Mouse (Mus musculus) forebrain, embryonic 11.5 days (tissue): ENCODE results near the gene Kdm4d. TPM values are rescaled to one million over a fixed set of nuclear protein-coding genes. Genes with fewer than 3 reads are reported as not detected.

Source experiments
- ATAC-seq: fragments of 200-750 bp; cut with Nextera tagmentation; replicated peaks from 2 replicates; pipeline ENCODE4 v1.8.0; 2017; ENCODE audit warnings: moderate TSS enrichment; ENCODE audit not compliant: low FRiP score
- DNase-seq: peaks from one replicate; pipeline ENCODE4 v3.0.0-alpha.2; 2017; ENCODE audit warnings: low spot score
- H3K27ac ChIP-seq: fragments of 300-500 bp; sonication (generic); 2 replicates; pipeline ENCODE4 v1.5.1; 2014; ENCODE audit warnings: low read depth, low read length
- H3K27me3 ChIP-seq: fragments of 300-500 bp; sonication (generic); 2 replicates; pipeline ENCODE4 v1.6.1; 2014; ENCODE audit warnings: mild to moderate bottlenecking, low read length, mixed read lengths; ENCODE audit not compliant: control insufficient read depth, insufficient read depth
- H3K36me3 ChIP-seq: fragments of 300-500 bp; sonication (generic); 2 replicates; pipeline ENCODE4 v1.6.1; 2014; ENCODE audit warnings: mild to moderate bottlenecking, low read length, moderate library complexity, mixed read lengths; ENCODE audit not compliant: control insufficient read depth, insufficient read depth
- H3K4me1 ChIP-seq: fragments of 300-500 bp; sonication (generic); replicated peaks from 2 replicates; pipeline ENCODE4 v1.6.1; 2014; ENCODE audit warnings: low read length, mixed read lengths; ENCODE audit not compliant: control insufficient read depth, insufficient read depth
- H3K4me2 ChIP-seq: fragments of 300-500 bp; sonication (generic); 2 replicates; pipeline ENCODE4 v1.6.1; 2014; ENCODE audit warnings: low read depth, mild to moderate bottlenecking, low read length, moderate library complexity, mixed read lengths; ENCODE audit not compliant: severe bottlenecking
- H3K4me3 ChIP-seq: fragments of 300-500 bp; sonication (generic); 2 replicates; pipeline ENCODE4 v1.5.1; 2014; ENCODE audit warnings: low read depth, low read length
- H3K9ac ChIP-seq: fragments of 300-500 bp; sonication (generic); 2 replicates; pipeline ENCODE4 v1.6.1; 2014; ENCODE audit warnings: low read length
- H3K9me3 ChIP-seq: fragments of 300-500 bp; sonication (generic); 2 replicates; pipeline ENCODE4 v1.6.1; 2016; ENCODE audit warnings: low read length, mixed read lengths; ENCODE audit not compliant: control insufficient read depth
- WGBS: fragments of 180-500 bp; shearing (Covaris S2); extraction: QIAGEN DNeasy Blood & Tissue Kit; methylation state at CpG from one replicate; pipeline ENCODE4 v1.1.7; 2014; 5-methylcytosine and 5-hydroxymethylcytosine counted together
- polyA plus RNA-seq: library from polyadenylated mRNA; unstranded; fragments of >200 nt; fragmentation: Nextera tagmentation; extraction: Ambion mirVana; gene quantifications from 2 replicates; pipeline ENCODE4 v1.2.1, GENCODE M21; 2014

The Kdm4d gene
- polyA plus RNA-seq, 1 experiment from 2014 or later: not detected

- 9% methylated on average over 4 of the region's 4 CpGs for WGBS
- Histone ChIP-seq H3K9ac (no peak overlapping the region), H3K4me2 (no peak overlapping the region), H3K36me3 (no peaks in the 10 kb centered on the region), H3K27ac (no peak overlapping the region), H3K4me3 (no peak overlapping the region), H3K4me1 (no peaks in the 10 kb centered on the region), H3K27me3 (no peaks in the 10 kb centered on the region), H3K9me3 (no peaks in the 10 kb centered on the region)
- peak; percentile 67; the same call in 1 of the 2 replicates for ATAC-seq
- DNase-seq: peak; percentile 78
These were observed 23.2 kb upstream of the Kdm4d start for GRCm38 (mm10) chr9:14523408-14524043.

- H3K4me3 ChIP-seq: no peak overlapping the region
- no peak for DNase-seq
- no peak overlapping the region for H3K27ac ChIP-seq
- 61% methylated on average over 2 of the region's 2 CpGs for WGBS
- no peak overlapping the region for H3K9ac ChIP-seq
- H3K4me1 ChIP-seq: no peaks in the 10 kb centered on the region
- no peaks in the 10 kb centered on the region for H3K9me3 ChIP-seq
- no peak overlapping the region for H3K4me2 ChIP-seq
- no peaks in the 10 kb centered on the region for H3K27me3 ChIP-seq
- H3K36me3 ChIP-seq: no peaks in the 10 kb centered on the region
- no peak for ATAC-seq
These were observed 21.4 kb upstream of the Kdm4d start for GRCm38 (mm10) chr9:14521695-14522094.

- H3K4me1 ChIP-seq: no peaks in the 10 kb centered on the region
- H3K4me3 ChIP-seq: no peak overlapping the region
- ATAC-seq (no peak), DNase-seq (no peak)
- no peaks in the 10 kb centered on the region for H3K27me3 ChIP-seq
- H3K9ac ChIP-seq: no peak overlapping the region
- WGBS: 76% methylated on average over 3 of the region's 3 CpGs
- H3K27ac ChIP-seq: no peak overlapping the region
- no peaks in the 10 kb centered on the region for H3K9me3 ChIP-seq
- no peak overlapping the region for H3K4me2 ChIP-seq
- no peaks in the 10 kb centered on the region for H3K36me3 ChIP-seq
These were observed 20.8 kb upstream of the Kdm4d start for GRCm38 (mm10) chr9:14520971-14521670.

- Histone ChIP-seq H3K4me2 (no peak overlapping the region), H3K4me1 (no peaks in the 10 kb centered on the region), H3K4me3 (no peak overlapping the region), H3K27me3 (no peaks in the 10 kb centered on the region), H3K9me3 (no peaks in the 10 kb centered on the region), H3K27ac (no peak overlapping the region), H3K36me3 (no peaks in the 10 kb centered on the region), H3K9ac (no peak overlapping the region)
- ATAC-seq: no peak
- 83% methylated on average over 3 of the region's 3 CpGs for WGBS
- no peak for DNase-seq
These were observed 17.8 kb upstream of the Kdm4d start for GRCm38 (mm10) chr9:14518105-14518504.

- DNase-seq: no peak
- H3K9ac ChIP-seq: no peak overlapping the region
- no peak overlapping the region for H3K4me2 ChIP-seq
- WGBS: 26% methylated on average over 1 of the region's 1 CpGs
- H3K27ac ChIP-seq: no peak overlapping the region
- H3K27me3 ChIP-seq: no peaks in the 10 kb centered on the region
- no peak overlapping the region for H3K4me3 ChIP-seq
- H3K9me3 ChIP-seq: no peaks in the 10 kb centered on the region
- H3K36me3 ChIP-seq: no peaks in the 10 kb centered on the region
- ATAC-seq: no peak
- H3K4me1 ChIP-seq: no peaks in the 10 kb centered on the region
These were observed 17.0 kb upstream of the Kdm4d start for GRCm38 (mm10) chr9:14517296-14517695.

- Histone ChIP-seq H3K27ac (no peak overlapping the region), H3K4me1 (no peaks in the 10 kb centered on the region), H3K4me2 (no peak overlapping the region), H3K9ac (no peak overlapping the region), H3K9me3 (no peaks in the 10 kb centered on the region), H3K27me3 (no peaks in the 10 kb centered on the region), H3K4me3 (no peak overlapping the region), H3K36me3 (peaks cover 6% of the 10 kb centered on the region)
- 77% methylated on average over 9 of the region's 9 CpGs for WGBS
- peak; percentile 64 for DNase-seq
- ATAC-seq: peak; percentile 70; the same call in 1 of the 2 replicates
These were observed 12.6 kb upstream of the Kdm4d start for GRCm38 (mm10) chr9:14512633-14513445.

- Histone ChIP-seq H3K9ac (peak overlapping the region; percentile 82), H3K36me3 (peaks cover under 1% of the 10 kb centered on the region; the same call in 1 of the 2 replicates), H3K4me1 (0 out of 2 replicates have a peak, but pooled peaks cover 3% of the 10 kb centered on the region), H3K27me3 (no peaks in the 10 kb centered on the region), H3K27ac (no peak overlapping the region), H3K9me3 (no peaks in the 10 kb centered on the region), H3K4me3 (peak overlapping the region; percentile 72), H3K4me2 (peak overlapping the region; percentile 65)
- 7% methylated on average over 10 of the region's 10 CpGs for WGBS
- ATAC-seq (no peak), DNase-seq (no peak)
These were observed 688 bp upstream of the Kdm4d start for GRCm38 (mm10) chr9:14500916-14501424.

- Histone ChIP-seq H3K4me2 (peak overlapping the region; percentile 59), H3K4me1 (0 out of 2 replicates have a peak, but pooled peaks cover 3% of the 10 kb centered on the region), H3K9me3 (no peaks in the 10 kb centered on the region), H3K36me3 (no peaks in the 10 kb centered on the region), H3K9ac (no peak overlapping the region), H3K27me3 (no peaks in the 10 kb centered on the region), H3K4me3 (peak overlapping the region; percentile 72; the same call in 1 of the 2 replicates), H3K27ac (no peak overlapping the region)
- no peak for DNase-seq
- no peak for ATAC-seq
- WGBS: 79% methylated on average over 4 of the region's 4 CpGs
These were observed 1.2 kb downstream of the Kdm4d start for GRCm38 (mm10) chr9:14498896-14499705.
